Mouse (Mus musculus) layer of hippocampus, adult 11-12 months (tissue): ENCODE results near the gene Vmn1r41.

Experiments
- DNase-seq: peaks from one replicate; pipeline ENCODE4 v3.0.0; 2022; ENCODE audit warnings: low spot score

The Vmn1r41 gene

GRCm38 (mm10) chr6:89740466-89740865 lies at the start of gene Vmn1r41:
Gene Vmn1r41 (plus strand): TSS chr6:89740766.
- no peak for DNase-seq

- no peak for DNase-seq
These were observed 33.9 kb upstream of the Vmn1r41 start for GRCm38 (mm10) chr6:89706624-89707023.

- DNase-seq, result no peak
These were observed 33.3 kb upstream of the Vmn1r41 start, which contains the start of gene Vmn1r40 for GRCm38 (mm10) chr6:89707240-89707639. Gene Vmn1r40 (plus strand): TSS chr6:89707540.

- no peak for DNase-seq
These were observed 22.5 kb upstream of the Vmn1r41 start for GRCm38 (mm10) chr6:89718051-89718450.

GRCm38 (mm10) chr6:89742811-89743210 lies 2.2 kb downstream of the Vmn1r41 start:
- no peak for DNase-seq

- no peak for DNase-seq
These were observed 49.7 kb downstream of the Vmn1r41 start for GRCm38 (mm10) chr6:89790231-89790630.
